Mouse (Mus musculus): Measurements from ENCODE around the gene Hsd17b14. TPM values are rescaled to one million over a fixed set of nuclear protein-coding genes. Genes with fewer than 3 reads are reported as not detected.

The Hsd17b14 gene
- total and polyA plus RNA-seq, 3 experiments = 6.0 to 34.9 (median 8.2) TPM

DNA sequence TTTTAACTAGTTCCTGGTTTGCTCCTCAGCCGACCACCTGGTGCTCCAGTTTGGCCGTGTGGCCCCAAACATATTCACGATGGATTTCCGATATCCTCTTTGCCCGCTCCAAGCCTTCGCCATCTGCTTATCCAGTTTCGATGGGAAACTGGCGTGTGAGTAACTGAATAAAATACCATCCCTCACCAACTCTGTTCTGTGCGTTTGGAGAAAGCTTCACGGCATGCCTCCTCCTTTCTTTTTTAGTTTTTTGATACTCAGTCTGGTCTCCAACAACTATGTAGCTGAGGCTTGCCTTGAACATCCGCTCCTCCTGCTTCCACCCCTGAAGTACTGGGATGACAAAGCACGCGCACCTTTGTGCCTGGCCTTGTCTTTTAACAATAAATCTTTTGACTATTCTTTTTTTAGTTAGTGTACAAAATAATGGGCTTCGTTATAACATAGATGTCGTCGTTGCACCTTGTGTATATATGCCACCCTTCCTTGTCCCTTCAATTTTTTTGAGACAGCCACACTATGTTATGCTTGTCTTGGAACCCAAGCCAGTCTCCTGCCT is 32.4 kb upstream of the Hsd17b14 start:
- no peak for DNase-seq (ENCODE audit: low spot score)
- Histone ChIP-seq H3K9me3 (replicated peaks) (no peaks in the 10 kb centered on the region), H3K4me1 (ENCODE audit: insufficient read depth, low read depth, low read length) (peaks cover 62% of the 10 kb centered on the region), H3K36me3 (replicated peaks) (peaks cover 34% of the 10 kb centered on the region), H3K27me3 (ENCODE audit: insufficient read depth, low read length) (no peaks in the 10 kb centered on the region), H3K4me3 (ENCODE audit: low read depth, low read length) (peak overlapping the region; percentile 72; the same call in 1 of the 2 replicates)
- ATAC-seq (ENCODE audit: extremely low read depth, insufficient number of reproducible peaks, low FRiP score, poor library complexity, severe bottlenecking) = no peak
- TF ChIP-seq GATA2 (IDR thresholded peaks at IDR 0.05; ENCODE audit: borderline replicate concordance, low read depth, low read length) = no peak
- TF ChIP-seq GATA1 (IDR thresholded peaks at IDR 0.05; ENCODE audit: borderline replicate concordance, low read length) = no peak
- TF ChIP-seq CTCF (IDR thresholded peaks at IDR 0.05; ENCODE audit: low read depth, low read length) = no peak
- no peak for TF ChIP-seq POLR2AphosphoS5 (IDR thresholded peaks at IDR 0.05; ENCODE audit: insufficient replicate concordance, low read depth, low read length)
- TF ChIP-seq TAL1 (conservative IDR thresholded peaks at IDR 0.05; ENCODE audit: low read depth, low read length) = no peak

DNA sequence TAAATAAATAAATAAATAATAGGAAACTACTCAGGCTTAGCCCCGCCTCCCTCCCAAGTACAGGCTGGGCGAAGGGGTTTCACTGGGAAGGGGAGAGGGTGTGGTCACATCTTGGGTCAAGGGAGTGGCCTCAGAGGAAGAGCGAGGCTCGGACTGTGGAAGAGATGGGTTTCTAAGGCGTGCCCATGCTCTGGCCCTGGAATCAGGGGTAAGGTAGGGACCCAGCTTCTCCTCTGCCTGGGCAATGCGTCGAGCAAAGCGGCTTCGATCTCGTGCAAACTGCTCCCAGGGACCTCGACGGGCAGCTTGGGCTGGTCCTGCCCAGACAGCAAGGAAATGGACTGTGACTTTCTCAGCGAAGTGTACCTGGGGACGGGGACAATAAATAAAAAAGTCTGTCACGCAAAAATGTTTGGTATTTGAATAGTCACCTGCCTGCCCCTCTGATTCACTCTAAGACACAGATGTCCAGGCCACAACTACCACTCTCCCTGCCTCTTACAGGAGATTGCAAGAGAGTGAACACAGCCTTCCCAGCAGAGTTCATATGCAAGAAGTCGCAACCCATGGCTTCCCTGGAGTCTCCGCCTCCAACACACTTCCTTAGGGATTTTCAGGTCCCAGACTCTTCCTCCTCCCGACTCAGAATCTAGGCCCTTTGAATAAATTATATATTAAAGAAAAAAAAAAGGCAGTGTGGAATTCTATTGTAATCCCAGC is 31.6 kb upstream of the Hsd17b14 start:
- Histone ChIP-seq H3K4me3 (ENCODE audit: low read depth, low read length) (peak overlapping the region; percentile 94), H3K27me3 (ENCODE audit: insufficient read depth, low read length) (no peaks in the 10 kb centered on the region), H3K9me3 (replicated peaks) (no peaks in the 10 kb centered on the region), H3K4me1 (ENCODE audit: insufficient read depth, low read depth, low read length) (peaks cover 64% of the 10 kb centered on the region), H3K36me3 (replicated peaks) (peaks cover 34% of the 10 kb centered on the region)
- ATAC-seq (ENCODE audit: extremely low read depth, insufficient number of reproducible peaks, low FRiP score, poor library complexity, severe bottlenecking) = no peak
- no peak for TF ChIP-seq GATA2 (IDR thresholded peaks at IDR 0.05; ENCODE audit: borderline replicate concordance, low read depth, low read length)
- no peak for TF ChIP-seq TAL1 (conservative IDR thresholded peaks at IDR 0.05; ENCODE audit: low read depth, low read length)
- TF ChIP-seq POLR2AphosphoS5 (IDR thresholded peaks at IDR 0.05; ENCODE audit: insufficient replicate concordance, low read depth, low read length) = no peak
- no peak for TF ChIP-seq GATA1 (IDR thresholded peaks at IDR 0.05; ENCODE audit: borderline replicate concordance, low read length)
- no peak for TF ChIP-seq CTCF (IDR thresholded peaks at IDR 0.05; ENCODE audit: low read depth, low read length)
- DNase-seq (ENCODE audit: low spot score) = no peak

DNA sequence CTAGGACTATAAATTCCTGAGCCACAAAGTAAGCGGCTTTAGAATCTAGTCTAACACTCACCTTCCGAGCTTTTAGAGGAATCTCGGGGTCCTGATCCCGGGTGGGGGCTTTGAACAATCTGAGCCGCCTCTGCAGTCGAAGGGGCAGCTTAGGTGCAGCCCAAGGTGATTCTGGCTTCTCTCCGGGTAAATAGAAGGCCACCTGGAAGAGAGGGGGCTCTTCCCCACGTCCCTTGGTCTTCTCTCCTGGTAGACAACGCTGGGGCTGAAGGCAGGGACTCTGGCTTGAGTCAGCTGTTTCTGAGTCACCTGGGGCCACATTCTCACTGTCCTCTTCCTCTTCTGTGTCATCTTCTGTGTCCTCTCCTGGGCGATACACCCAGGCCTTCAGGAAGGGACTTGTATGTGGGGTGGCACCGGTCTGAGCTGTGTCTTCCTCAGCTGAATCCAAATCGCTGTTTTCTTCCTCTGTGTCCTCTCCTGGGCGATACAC is 31.0 kb upstream of the Hsd17b14 start:
- no peaks in the 10 kb centered on the region for H3K27me3 ChIP-seq (ENCODE audit: insufficient read depth, low read length)
- DNase-seq (ENCODE audit: low spot score) (no peak), ATAC-seq (ENCODE audit: extremely low read depth, insufficient number of reproducible peaks, low FRiP score, poor library complexity, severe bottlenecking) (no peak)
- peaks cover 31% of the 10 kb centered on the region for H3K36me3 ChIP-seq (replicated peaks)
- peak overlapping the region; percentile 94 for H3K4me3 ChIP-seq (ENCODE audit: low read depth, low read length)
- no peak for TF ChIP-seq GATA2 (IDR thresholded peaks at IDR 0.05; ENCODE audit: borderline replicate concordance, low read depth, low read length)
- no peak for TF ChIP-seq POLR2AphosphoS5 (IDR thresholded peaks at IDR 0.05; ENCODE audit: insufficient replicate concordance, low read depth, low read length)
- H3K9me3 ChIP-seq (replicated peaks) = no peaks in the 10 kb centered on the region
- H3K4me1 ChIP-seq (ENCODE audit: insufficient read depth, low read depth, low read length) = peaks cover 65% of the 10 kb centered on the region

DNA sequence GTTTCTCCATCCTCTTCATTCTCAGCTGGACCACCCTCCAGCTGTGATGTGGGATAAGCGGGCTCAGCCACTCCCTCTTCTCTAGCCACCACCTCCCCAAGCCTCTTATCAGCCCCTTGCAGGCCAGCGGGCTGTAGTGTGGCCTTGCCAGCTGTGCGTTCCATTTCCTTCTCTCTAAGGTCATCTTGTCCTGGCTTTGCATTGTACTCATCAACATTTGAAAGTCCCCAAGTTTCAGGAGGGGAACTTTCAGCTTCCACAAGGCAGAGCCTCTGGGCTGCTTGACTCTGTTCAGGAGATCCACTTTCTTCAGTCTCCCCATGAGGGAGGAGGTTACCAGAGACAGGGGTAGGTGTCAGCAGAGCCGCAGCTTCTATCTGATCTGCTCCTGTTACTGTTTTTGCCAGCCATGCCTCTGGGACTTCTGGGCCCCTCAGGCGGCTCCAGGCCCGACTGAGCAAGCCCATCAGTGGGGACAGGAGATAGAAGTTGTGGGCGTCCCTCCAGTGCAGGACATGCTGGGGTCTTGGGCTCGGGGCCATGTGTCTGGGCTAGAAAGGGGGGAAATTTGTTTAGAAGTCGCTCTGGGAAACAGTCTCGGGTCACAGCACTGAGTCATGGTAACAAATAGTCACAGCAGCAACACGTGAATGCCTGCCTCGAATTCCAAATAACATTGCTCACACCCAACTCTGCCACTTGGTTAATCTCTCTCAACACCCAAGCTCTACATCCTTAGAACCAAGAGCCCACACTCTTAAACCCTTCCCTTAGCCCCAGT is 29.7 kb upstream of the Hsd17b14 start:
- H3K27me3 ChIP-seq (ENCODE audit: insufficient read depth, low read length) = no peaks in the 10 kb centered on the region
- no peaks in the 10 kb centered on the region for H3K9me3 ChIP-seq (replicated peaks)
- peak; percentile 100 for TF ChIP-seq TAL1 (conservative IDR thresholded peaks at IDR 0.05; ENCODE audit: low read depth, low read length)
- TF ChIP-seq CTCF (IDR thresholded peaks at IDR 0.05; ENCODE audit: low read depth, low read length) = no peak
- TF ChIP-seq GATA1 (IDR thresholded peaks at IDR 0.05; ENCODE audit: borderline replicate concordance, low read length) = no peak
- 0 out of 2 replicates have a peak, but pooled peaks have one; percentile 55 for TF ChIP-seq POLR2AphosphoS5 (IDR thresholded peaks at IDR 0.05; ENCODE audit: insufficient replicate concordance, low read depth, low read length)
- TF ChIP-seq GATA2 (IDR thresholded peaks at IDR 0.05; ENCODE audit: borderline replicate concordance, low read depth, low read length) = 0 out of 2 replicates have a peak, but pooled peaks have one; percentile 80
- peak overlapping the region; percentile 94 for H3K4me3 ChIP-seq (ENCODE audit: low read depth, low read length)
- ATAC-seq (ENCODE audit: extremely low read depth, insufficient number of reproducible peaks, low FRiP score, poor library complexity, severe bottlenecking) (peak; percentile 82), DNase-seq (ENCODE audit: low spot score) (peak; percentile 81)
- peaks cover 31% of the 10 kb centered on the region for H3K36me3 ChIP-seq (replicated peaks)
- H3K4me1 ChIP-seq (ENCODE audit: insufficient read depth, low read depth, low read length) = peaks cover 67% of the 10 kb centered on the region

DNA sequence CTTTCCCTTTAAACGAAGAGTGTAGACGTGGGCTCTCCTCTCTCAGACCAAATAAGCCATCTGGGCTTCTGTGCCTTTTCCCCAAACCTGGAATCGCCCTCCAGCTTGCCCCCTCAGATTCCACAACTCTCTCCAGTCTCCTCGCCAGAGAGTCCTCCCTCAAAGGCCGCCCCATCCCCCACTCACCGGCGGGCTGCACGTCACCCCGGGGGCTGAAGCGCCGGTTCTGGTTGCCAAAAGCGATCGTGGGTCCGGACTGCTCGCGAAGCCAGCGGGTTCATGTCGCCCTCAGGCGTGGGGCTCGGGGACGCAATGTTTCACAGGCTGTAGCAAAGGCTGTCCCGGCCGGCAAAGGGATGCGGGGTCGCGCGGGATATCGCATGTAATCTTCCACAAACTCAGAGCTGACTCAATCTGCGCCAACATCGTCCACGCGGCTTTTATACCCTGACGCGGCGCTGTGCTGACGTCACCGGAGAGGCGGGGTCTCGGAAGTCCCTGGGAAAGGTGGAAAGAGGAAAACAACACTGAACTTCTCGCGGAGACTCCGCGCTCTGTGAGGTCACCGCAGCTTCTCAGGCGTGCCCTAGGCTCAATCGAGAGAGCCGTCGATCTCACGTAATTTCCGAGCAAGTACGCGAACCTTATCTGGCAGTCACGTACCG is 28.8 kb upstream of the Hsd17b14 start, which contains the start of the genes Ppp1r15a and Plekha4:
Gene Ppp1r15a (minus strand): TSS at position 460 of the 665 bp plus-strand sequence.
Gene Plekha4 (plus strand): TSS at position 522 of the 665 bp plus-strand sequence.
- H3K27me3 ChIP-seq (ENCODE audit: insufficient read depth, low read length) = no peaks in the 10 kb centered on the region
- H3K36me3 ChIP-seq (replicated peaks) = peaks cover 29% of the 10 kb centered on the region
- peak; percentile 73 for ATAC-seq (ENCODE audit: extremely low read depth, insufficient number of reproducible peaks, low FRiP score, poor library complexity, severe bottlenecking)
- no peak for TF ChIP-seq CTCF (IDR thresholded peaks at IDR 0.05; ENCODE audit: low read depth, low read length)
- peak; percentile 91; the same call in 1 of the 2 replicates for TF ChIP-seq POLR2AphosphoS5 (IDR thresholded peaks at IDR 0.05; ENCODE audit: insufficient replicate concordance, low read depth, low read length)
- peak; percentile 78 for DNase-seq (ENCODE audit: low spot score)
- H3K9me3 ChIP-seq (replicated peaks) = no peaks in the 10 kb centered on the region
- H3K4me1 ChIP-seq (ENCODE audit: insufficient read depth, low read depth, low read length) = peaks cover 69% of the 10 kb centered on the region
- peak within 1 kb of the TSS; percentile 94 for H3K4me3 ChIP-seq (ENCODE audit: low read depth, low read length)
